Mouse (Mus musculus) intestine, embryonic 16.5 days (tissue): Measurements from ENCODE around the gene Rai14. TPM values are rescaled to one million over a fixed set of nuclear protein-coding genes. Genes with fewer than 3 reads are reported as not detected.

Source experiments
- ATAC-seq: fragments of 200-750 bp; cut with Nextera tagmentation; 2 replicates; pipeline ENCODE4 v1.8.0; 2017; ENCODE audit warnings: moderate TSS enrichment, moderate library complexity
- H3K27ac ChIP-seq: fragments of 300-500 bp; sonication (generic); 2 replicates; pipeline ENCODE4 v1.5.1; 2014; ENCODE audit warnings: mild to moderate bottlenecking, low read length
- H3K27me3 ChIP-seq: fragments of 300-500 bp; sonication (generic); replicated peaks from 2 replicates; pipeline ENCODE4 v1.6.1; 2014; ENCODE audit warnings: low read length, control low read depth, mixed read lengths; ENCODE audit not compliant: control insufficient read depth, insufficient read depth
- H3K36me3 ChIP-seq: fragments of 300-500 bp; sonication (generic); 2 replicates; pipeline ENCODE4 v1.6.1; 2014; ENCODE audit warnings: low read length, control low read depth; ENCODE audit not compliant: control insufficient read depth, insufficient read depth
- H3K4me1 ChIP-seq: fragments of 300-500 bp; sonication (generic); 2 replicates; pipeline ENCODE4 v1.6.1; 2014; ENCODE audit warnings: low read length, control low read depth, mixed read lengths; ENCODE audit not compliant: control insufficient read depth, insufficient read depth
- H3K4me2 ChIP-seq: fragments of 300-500 bp; sonication (generic); 2 replicates; pipeline ENCODE4 v1.6.1; 2014; ENCODE audit warnings: low read depth, low read length, control low read depth
- H3K4me3 ChIP-seq: fragments of 300-500 bp; sonication (generic); 2 replicates; pipeline ENCODE4 v1.5.1; 2014; ENCODE audit warnings: mild to moderate bottlenecking, low read length
- H3K9ac ChIP-seq: fragments of 300-500 bp; sonication (generic); 2 replicates; pipeline ENCODE4 v1.6.1; 2014; ENCODE audit warnings: low read depth, low read length
- H3K9me3 ChIP-seq: fragments of 300-500 bp; sonication (generic); 2 replicates; pipeline ENCODE4 v1.6.1; 2016; ENCODE audit warnings: low read length, control low read depth; ENCODE audit not compliant: control insufficient read depth
- WGBS: fragments of 180-500 bp; shearing (Covaris S2); extraction: QIAGEN DNeasy Blood & Tissue Kit; methylation state at CpG from one replicate; pipeline ENCODE4 v1.1.7; 2014; 5-methylcytosine and 5-hydroxymethylcytosine counted together
- polyA plus RNA-seq: library from polyadenylated mRNA; unstranded; fragments of >200 nt; fragmentation: Nextera tagmentation; extraction: Ambion mirVana; gene quantifications from 2 replicates; pipeline ENCODE4 v1.2.1, GENCODE M21; 2015

Rai14 gene
- polyA plus RNA-seq, 1 experiment from 2014 or later: 11.7 TPM

GRCm38 (mm10) chr15:10689304-10689703, 25.1 kb downstream of the Rai14 start:
- H3K36me3 ChIP-seq: no peaks in the 10 kb centered on the region
- no peak overlapping the region for H3K4me3 ChIP-seq
- H3K9me3 ChIP-seq: no peaks in the 10 kb centered on the region
- no peak overlapping the region for H3K4me2 ChIP-seq
- peak overlapping the region; percentile 38; the same call in 1 of the 2 replicates for H3K27ac ChIP-seq
- WGBS: 70% methylated on average over 11 of the region's 11 CpGs
- ATAC-seq: no peak
- no peaks in the 10 kb centered on the region for H3K27me3 ChIP-seq
- no peak overlapping the region for H3K9ac ChIP-seq
- H3K4me1 ChIP-seq: peaks cover 15% of the 10 kb centered on the region

- Histone ChIP-seq H3K36me3 (no peaks in the 10 kb centered on the region), H3K9me3 (no peaks in the 10 kb centered on the region), H3K4me1 (peaks cover 15% of the 10 kb centered on the region), H3K9ac (no peak overlapping the region), H3K27me3 (no peaks in the 10 kb centered on the region), H3K27ac (no peak overlapping the region), H3K4me3 (no peak overlapping the region), H3K4me2 (no peak overlapping the region)
- no peak for ATAC-seq
- WGBS: 69% methylated on average over 5 of the region's 5 CpGs
Measured at GRCm38 (mm10) chr15:10688686-10689085, 25.7 kb downstream of the Rai14 start.

- Histone ChIP-seq H3K9me3 (no peaks in the 10 kb centered on the region), H3K36me3 (no peaks in the 10 kb centered on the region), H3K27ac (no peak overlapping the region), H3K27me3 (no peaks in the 10 kb centered on the region), H3K9ac (no peak overlapping the region), H3K4me3 (no peak overlapping the region), H3K4me2 (no peak overlapping the region), H3K4me1 (peaks cover 15% of the 10 kb centered on the region)
- 83% methylated on average over 7 of the region's 7 CpGs for WGBS
- ATAC-seq: no peak
Measured at GRCm38 (mm10) chr15:10687365-10687764, 27.1 kb downstream of the Rai14 start.

GRCm38 (mm10) chr15:10685692-10686430, 28.6 kb downstream of the Rai14 start:
- Histone ChIP-seq H3K9ac (no peak overlapping the region), H3K36me3 (no peaks in the 10 kb centered on the region), H3K27me3 (no peaks in the 10 kb centered on the region), H3K27ac (no peak overlapping the region), H3K4me1 (peaks cover 15% of the 10 kb centered on the region), H3K9me3 (no peaks in the 10 kb centered on the region), H3K4me3 (no peak overlapping the region), H3K4me2 (no peak overlapping the region)
- 64% methylated on average over 14 of the region's 14 CpGs for WGBS
- ATAC-seq: peak; percentile 49

GRCm38 (mm10) chr15:10683687-10684203, 30.7 kb downstream of the Rai14 start:
- H3K4me3 ChIP-seq: no peak overlapping the region
- H3K9me3 ChIP-seq: no peaks in the 10 kb centered on the region
- H3K27ac ChIP-seq: no peak overlapping the region
- no peak overlapping the region for H3K4me2 ChIP-seq
- no peak for ATAC-seq
- peaks cover 14% of the 10 kb centered on the region for H3K4me1 ChIP-seq
- H3K36me3 ChIP-seq: no peaks in the 10 kb centered on the region
- no peaks in the 10 kb centered on the region for H3K27me3 ChIP-seq
- no peak overlapping the region for H3K9ac ChIP-seq
- WGBS: 91% methylated on average over 9 of the region's 9 CpGs

GRCm38 (mm10) chr15:10680514-10680913, 33.9 kb downstream of the Rai14 start:
- peaks cover 8% of the 10 kb centered on the region for H3K4me1 ChIP-seq
- no peak for ATAC-seq
- no peak overlapping the region for H3K4me2 ChIP-seq
- H3K27ac ChIP-seq: no peak overlapping the region
- no peak overlapping the region for H3K4me3 ChIP-seq
- no peaks in the 10 kb centered on the region for H3K9me3 ChIP-seq
- no peaks in the 10 kb centered on the region for H3K27me3 ChIP-seq
- WGBS: 77% methylated on average over 5 of the region's 5 CpGs
- no peaks in the 10 kb centered on the region for H3K36me3 ChIP-seq
- H3K9ac ChIP-seq: no peak overlapping the region

- Histone ChIP-seq H3K9me3 (no peaks in the 10 kb centered on the region), H3K27me3 (no peaks in the 10 kb centered on the region), H3K27ac (no peak overlapping the region), H3K4me1 (peaks cover 7% of the 10 kb centered on the region), H3K4me3 (no peak overlapping the region), H3K36me3 (no peaks in the 10 kb centered on the region), H3K4me2 (no peak overlapping the region), H3K9ac (no peak overlapping the region)
- peak; percentile 56 for ATAC-seq
- WGBS: 66% methylated on average over 4 of the region's 4 CpGs
Measured at GRCm38 (mm10) chr15:10679571-10679970, 34.9 kb downstream of the Rai14 start.

- 80% methylated on average over 5 of the region's 5 CpGs for WGBS
- Histone ChIP-seq H3K27ac (no peak overlapping the region), H3K9ac (no peak overlapping the region), H3K4me2 (no peak overlapping the region), H3K4me1 (peaks cover 11% of the 10 kb centered on the region), H3K27me3 (no peaks in the 10 kb centered on the region), H3K9me3 (no peaks in the 10 kb centered on the region), H3K36me3 (no peaks in the 10 kb centered on the region), H3K4me3 (no peak overlapping the region)
- no peak for ATAC-seq
Measured at GRCm38 (mm10) chr15:10675801-10676200, 38.6 kb downstream of the Rai14 start.

GRCm38 (mm10) chr15:10672880-10673279, 41.5 kb downstream of the Rai14 start:
- H3K9me3 ChIP-seq: no peaks in the 10 kb centered on the region
- ATAC-seq: no peak

More at GRCm38 (mm10) chr15:10672880-10673279, 41.5 kb downstream of the Rai14 start:
- Histone ChIP-seq H3K9ac (no peak overlapping the region), H3K4me3 (no peak overlapping the region), H3K27ac (no peak overlapping the region), H3K4me1 (peaks cover 5% of the 10 kb centered on the region), H3K36me3 (no peaks in the 10 kb centered on the region), H3K27me3 (no peaks in the 10 kb centered on the region), H3K4me2 (no peak overlapping the region)
- 41% methylated on average over 5 of the region's 5 CpGs for WGBS
